Mouse (Mus musculus): Measurements from ENCODE around the gene Hpse2.

GRCm38 (mm10) chr19:42876563-42876962 lies 511.6 kb downstream of the Hpse2 start:
- TF ChIP-seq ZNF384 (IDR thresholded peaks at IDR 0.05; ENCODE audit: low read depth, low read length) (no peak), HCFC1 (IDR thresholded peaks at IDR 0.05; ENCODE audit: borderline replicate concordance, insufficient read depth, low read length) (no peak), ZC3H11A (IDR thresholded peaks at IDR 0.05; ENCODE audit: borderline replicate concordance, low read depth, low read length) (no peak), CHD2 (IDR thresholded peaks at IDR 0.05; ENCODE audit: low read depth, low read length) (no peak), MAFK (IDR thresholded peaks at IDR 0.05; ENCODE audit: insufficient read depth, low read depth, low read length) (no peak)
